Mouse (Mus musculus) cerebellum, adult 2 months (tissue): Measurements from ENCODE around the gene Ttc19.

Experiments used
- CTCF ChIP-seq: fragments of 200-500 bp; IDR thresholded peaks from 2 replicates; pipeline ENCODE4 v1.5.1; 2011; ENCODE audit warnings: low read depth, mild to moderate bottlenecking, control low read depth, low read length, moderate library complexity, borderline replicate concordance; ENCODE audit not compliant: insufficient read depth
- POLR2A ChIP-seq: fragments of 200-500 bp; IDR thresholded peaks from 2 replicates; pipeline ENCODE4 v1.6.1; 2011; ENCODE audit warnings: low read length, control low read depth, borderline replicate concordance; ENCODE audit not compliant: insufficient read depth

DNA sequence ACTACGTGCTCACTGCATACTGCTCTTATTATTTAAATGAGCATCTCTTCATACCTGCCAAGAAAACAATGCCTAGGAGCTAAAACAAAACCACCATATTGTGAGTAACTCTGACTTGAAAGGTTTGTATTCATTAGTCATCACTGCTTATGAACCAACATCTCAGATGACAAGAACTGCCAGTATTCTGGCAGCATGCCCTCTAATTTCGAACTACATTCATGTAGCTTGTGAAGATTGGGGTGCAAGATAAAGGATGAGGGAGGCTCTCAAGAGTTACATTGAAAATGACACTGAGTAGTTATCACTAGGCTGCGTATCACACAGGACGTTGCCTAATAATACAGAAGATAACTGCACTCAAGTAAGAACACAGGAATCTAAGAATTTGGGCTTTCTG is 51.0 kb downstream of the Ttc19 start:
- TF ChIP-seq CTCF, result no peak
- TF ChIP-seq POLR2A, result no peak
